Mouse (Mus musculus) thymus, adult 18-20 months (tissue): ENCODE data around the gene Lmx1a.

ENCODE experiments used
- DNase-seq, 2 experiments: peaks; one replicate each; pipeline ENCODE4 v3.0.0; 2022; ENCODE audit warnings: mixed read lengths in 2 of 2

The Lmx1a gene

GRCm38 (mm10) chr1:167695910-167696459 lies 6.9 kb downstream of the Lmx1a start:
- no peak for DNase-seq

GRCm38 (mm10) chr1:167699706-167700105 lies 10.7 kb downstream of the Lmx1a start:
- no peak for DNase-seq

- DNase-seq = no peak
These were observed 11.2 kb downstream of the Lmx1a start for GRCm38 (mm10) chr1:167700221-167700620.

GRCm38 (mm10) chr1:167705527-167705926 lies 16.5 kb downstream of the Lmx1a start:
- DNase-seq = no peak

- no peak for DNase-seq
These were observed 19.7 kb downstream of the Lmx1a start for GRCm38 (mm10) chr1:167708761-167709160.

GRCm38 (mm10) chr1:167715730-167716341 lies 26.8 kb downstream of the Lmx1a start:
- DNase-seq = no peak

GRCm38 (mm10) chr1:167734471-167734870 lies 45.4 kb downstream of the Lmx1a start:
- DNase-seq = no peak

- DNase-seq = no peak
These were observed 47.8 kb downstream of the Lmx1a start for GRCm38 (mm10) chr1:167736793-167737192.

- DNase-seq = no peak
These were observed 50.2 kb downstream of the Lmx1a start for GRCm38 (mm10) chr1:167739286-167739685.

GRCm38 (mm10) chr1:167746676-167747075 lies 57.6 kb downstream of the Lmx1a start:
- no peak for DNase-seq

GRCm38 (mm10) chr1:167752661-167753060 lies 63.6 kb downstream of the Lmx1a start:
- DNase-seq = no peak

GRCm38 (mm10) chr1:167754085-167754484 lies 65.0 kb downstream of the Lmx1a start:
- DNase-seq = no peak

GRCm38 (mm10) chr1:167754636-167755522 lies 65.8 kb downstream of the Lmx1a start:
- no peak for DNase-seq

GRCm38 (mm10) chr1:167758208-167758607 lies 69.2 kb downstream of the Lmx1a start:
- no peak for DNase-seq

- DNase-seq = no peak
These were observed 71.3 kb downstream of the Lmx1a start for GRCm38 (mm10) chr1:167760307-167760706.

GRCm38 (mm10) chr1:167761785-167762223 lies 72.8 kb downstream of the Lmx1a start:
- DNase-seq = no peak

GRCm38 (mm10) chr1:167766619-167767018 lies 77.6 kb downstream of the Lmx1a start:
- no peak for DNase-seq

GRCm38 (mm10) chr1:167770457-167770856 lies 81.4 kb downstream of the Lmx1a start:
- DNase-seq = no peak

- DNase-seq = no peak
These were observed 90.9 kb downstream of the Lmx1a start for GRCm38 (mm10) chr1:167779766-167780488.

GRCm38 (mm10) chr1:167781787-167782484 lies 92.9 kb downstream of the Lmx1a start:
- no peak for DNase-seq

GRCm38 (mm10) chr1:167784067-167784466 lies 95.0 kb downstream of the Lmx1a start:
- DNase-seq = no peak

GRCm38 (mm10) chr1:167788684-167789413 lies 99.8 kb downstream of the Lmx1a start:
- no peak for DNase-seq
